Mouse (Mus musculus) adrenal gland, postnatal 4 days (tissue): ENCODE data around the gene Dnajb4. TPM values are rescaled to one million over a fixed set of nuclear protein-coding genes. Genes with fewer than 3 reads are reported as not detected.

Experiments
- DNase-seq, 2 experiments: peaks; one replicate each; pipeline ENCODE4 v3.0.0; 2021 to 2022; ENCODE audit warnings: low spot score in 2 of 2, mixed read lengths in 2 of 2
- total RNA-seq, 2 experiments: library from RNA; stranded (reverse); gene quantifications; 2 replicates each; pipeline ENCODE4 v1.2.3; 2021

Gene Dnajb4
- total RNA-seq, 2 experiments from 2014 or later = 40.6 to 41.5 TPM

DNA sequence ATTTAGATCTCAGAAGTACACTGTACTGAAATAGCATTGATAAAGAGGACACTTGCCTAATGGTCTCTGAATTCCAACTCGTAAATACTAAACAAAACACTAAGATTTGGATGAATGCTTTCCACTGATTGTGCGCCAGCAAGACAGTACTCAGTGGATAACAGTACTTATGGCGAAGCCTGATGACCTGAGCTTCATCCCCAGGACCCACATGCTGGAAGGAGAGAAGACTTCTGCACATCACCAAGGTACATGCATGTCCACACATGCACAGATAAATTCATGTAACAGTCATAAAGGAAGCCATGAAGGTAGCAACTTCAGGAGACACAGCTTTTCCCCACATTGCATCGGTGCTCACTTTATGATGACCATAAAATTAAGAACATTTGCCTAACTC is 31.3 kb downstream of the Dnajb4 start:
- DNase-seq = no peak

DNA sequence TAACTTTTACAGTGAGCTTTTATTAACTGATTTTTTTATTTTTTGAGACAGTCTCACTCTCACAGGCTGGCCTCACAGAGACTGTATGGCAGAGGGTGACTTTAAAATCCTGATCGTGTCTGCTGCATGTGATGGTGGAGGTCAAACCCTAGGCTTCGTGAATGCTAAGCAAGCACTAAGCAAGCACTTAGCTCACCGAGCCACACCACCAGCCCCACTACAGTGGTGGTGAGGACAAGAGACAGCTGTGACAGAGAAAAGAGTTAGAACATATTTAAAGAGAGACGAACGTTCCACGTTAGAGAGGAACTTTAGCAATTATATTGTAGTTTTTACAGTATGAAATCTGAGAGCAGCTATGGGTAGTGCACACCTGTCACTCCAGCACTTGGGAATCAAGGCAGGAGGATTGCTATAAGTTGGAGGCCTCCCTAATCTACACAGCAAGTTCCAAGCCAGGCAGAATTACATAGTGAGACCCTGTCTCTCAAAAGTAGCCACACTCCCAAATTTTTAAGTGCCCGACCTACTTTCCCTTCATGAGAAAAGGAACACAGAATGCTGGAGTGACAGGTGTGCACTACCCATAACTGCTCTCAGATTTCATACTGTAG is 37.7 kb downstream of the Dnajb4 start:
- no peak for DNase-seq

- no peak for DNase-seq
Measured at GRCm38 (mm10) chr3:152171862-152172261, 38.2 kb downstream of the Dnajb4 start.

DNA sequence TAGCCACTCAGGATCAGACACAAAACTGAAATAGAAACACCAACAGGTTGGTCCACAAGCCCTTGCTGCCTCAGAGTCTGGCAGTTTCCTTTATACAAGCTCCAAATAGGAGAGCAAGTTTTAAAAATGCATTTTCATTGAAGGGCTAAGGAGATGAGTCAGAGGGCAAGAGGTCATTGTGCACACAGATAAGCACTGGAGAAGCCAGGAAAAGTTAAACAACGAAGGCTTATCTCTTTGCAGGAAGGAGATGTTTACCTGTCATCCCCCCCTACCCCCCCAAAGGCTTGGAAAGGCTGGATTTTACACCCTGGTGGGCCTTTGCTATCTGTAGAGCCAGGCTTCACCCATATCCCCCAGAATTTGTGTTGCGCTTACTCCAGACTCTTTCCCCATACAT is 38.9 kb downstream of the Dnajb4 start:
- DNase-seq = no peak

DNA sequence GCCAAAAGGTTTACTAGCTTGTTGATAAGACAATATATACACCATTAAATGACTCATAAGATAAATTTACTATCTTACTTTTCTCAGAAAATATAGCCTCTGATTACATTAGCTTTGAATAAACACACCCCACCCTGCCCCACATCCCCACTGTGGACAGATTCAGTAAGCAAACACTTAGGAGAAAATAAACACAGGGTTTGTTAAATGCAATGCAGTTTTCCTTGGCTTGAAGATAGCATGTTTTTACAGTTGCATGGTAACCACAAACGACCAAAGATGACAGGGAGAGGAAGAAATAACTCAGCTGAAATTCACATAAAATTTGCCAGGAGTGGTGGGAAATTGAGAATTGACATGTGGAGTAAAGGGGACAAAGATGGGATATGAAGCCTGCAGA is 39.7 kb downstream of the Dnajb4 start:
- DNase-seq = no peak

- no peak for DNase-seq
Measured at GRCm38 (mm10) chr3:152168007-152168406, 42.1 kb downstream of the Dnajb4 start.

DNA sequence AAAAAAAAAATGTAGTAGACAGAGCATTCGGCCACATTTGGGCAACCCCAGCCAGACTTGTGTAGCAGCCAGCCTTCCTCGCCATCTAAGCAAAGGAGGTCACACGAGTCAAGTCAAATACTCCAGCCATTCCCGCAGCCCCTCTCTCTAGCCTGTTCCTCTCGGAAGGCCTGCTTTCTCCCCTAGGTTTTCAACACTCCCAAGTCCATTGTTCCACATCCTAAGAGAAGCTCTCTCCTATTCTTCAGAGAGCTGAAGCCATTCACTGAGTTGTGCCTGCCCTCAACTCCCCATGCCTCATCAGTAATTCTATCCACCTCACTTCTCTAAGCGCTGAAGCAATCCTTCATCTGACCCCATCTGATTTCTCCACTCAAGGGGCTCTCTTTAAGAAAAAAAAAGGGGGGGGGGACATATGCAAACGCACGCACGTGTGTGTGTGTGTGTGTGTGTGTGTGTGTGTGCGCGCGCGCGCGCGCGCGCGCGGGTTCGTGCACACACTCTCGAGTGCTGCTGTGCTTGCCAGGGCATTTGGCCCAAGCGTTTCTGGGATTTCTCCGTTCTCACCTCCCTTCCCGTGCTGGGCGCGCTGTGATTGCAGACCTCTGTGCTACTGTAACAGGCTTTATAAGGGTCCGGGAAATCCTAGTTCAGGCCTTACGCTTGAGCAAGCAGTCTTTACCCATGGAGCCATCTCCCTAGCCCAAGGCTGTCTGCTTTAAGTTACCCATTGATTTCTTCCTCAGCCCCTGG is 43.2 kb downstream of the Dnajb4 start:
- DNase-seq = no peak

- no peak for DNase-seq
Measured at GRCm38 (mm10) chr3:152166099-152166423, 44.0 kb downstream of the Dnajb4 start, which contains the start of gene Gipc2. Gene Gipc2 (minus strand): TSS chr3:152166230.

GRCm38 (mm10) chr3:152165351-152166098 is 44.6 kb downstream of the Dnajb4 start:
- peak in 1 of 2 experiments; percentile 13 for DNase-seq

DNA sequence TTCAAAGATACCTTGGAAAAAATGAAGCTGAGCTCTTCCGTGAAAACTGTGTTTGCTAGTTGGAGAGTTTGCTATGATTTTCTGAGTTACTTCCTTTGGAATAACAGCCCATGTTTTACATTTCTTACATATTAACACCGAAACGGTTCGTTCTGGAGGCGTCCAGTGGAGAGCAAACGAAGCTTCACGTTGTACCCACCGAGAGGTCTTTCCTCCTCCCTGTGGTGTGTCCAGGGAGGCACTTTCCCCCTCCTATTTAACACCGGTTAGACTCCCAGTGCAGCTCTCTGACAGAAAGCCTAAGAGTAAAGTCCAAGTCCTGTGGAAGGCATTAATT is 45.1 kb downstream of the Dnajb4 start:
- no peak for DNase-seq

DNA sequence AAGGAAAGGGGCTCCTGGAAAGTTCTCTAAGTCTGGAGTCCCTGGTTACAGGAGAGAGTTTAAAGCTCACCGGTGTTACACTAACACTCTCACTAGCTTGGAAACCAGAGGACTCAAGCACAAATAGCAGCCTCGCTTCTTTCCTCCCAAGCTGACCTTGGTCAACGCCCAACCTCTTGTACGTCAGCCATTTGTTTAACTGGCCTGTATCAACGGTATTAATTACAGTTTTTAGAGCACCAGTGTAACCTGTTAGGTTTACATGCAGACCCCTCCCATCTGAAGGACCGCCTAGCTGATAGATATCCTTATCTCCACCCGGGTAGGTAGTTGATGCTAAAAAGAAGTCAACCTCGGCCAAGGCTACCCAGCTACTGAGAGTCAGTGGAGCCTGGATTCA is 46.8 kb downstream of the Dnajb4 start:
- DNase-seq = no peak

- no peak for DNase-seq
Measured at GRCm38 (mm10) chr3:152160607-152161006, 49.5 kb downstream of the Dnajb4 start.

GRCm38 (mm10) chr3:152159321-152159720 is 50.8 kb downstream of the Dnajb4 start:
- DNase-seq = no peak

DNA sequence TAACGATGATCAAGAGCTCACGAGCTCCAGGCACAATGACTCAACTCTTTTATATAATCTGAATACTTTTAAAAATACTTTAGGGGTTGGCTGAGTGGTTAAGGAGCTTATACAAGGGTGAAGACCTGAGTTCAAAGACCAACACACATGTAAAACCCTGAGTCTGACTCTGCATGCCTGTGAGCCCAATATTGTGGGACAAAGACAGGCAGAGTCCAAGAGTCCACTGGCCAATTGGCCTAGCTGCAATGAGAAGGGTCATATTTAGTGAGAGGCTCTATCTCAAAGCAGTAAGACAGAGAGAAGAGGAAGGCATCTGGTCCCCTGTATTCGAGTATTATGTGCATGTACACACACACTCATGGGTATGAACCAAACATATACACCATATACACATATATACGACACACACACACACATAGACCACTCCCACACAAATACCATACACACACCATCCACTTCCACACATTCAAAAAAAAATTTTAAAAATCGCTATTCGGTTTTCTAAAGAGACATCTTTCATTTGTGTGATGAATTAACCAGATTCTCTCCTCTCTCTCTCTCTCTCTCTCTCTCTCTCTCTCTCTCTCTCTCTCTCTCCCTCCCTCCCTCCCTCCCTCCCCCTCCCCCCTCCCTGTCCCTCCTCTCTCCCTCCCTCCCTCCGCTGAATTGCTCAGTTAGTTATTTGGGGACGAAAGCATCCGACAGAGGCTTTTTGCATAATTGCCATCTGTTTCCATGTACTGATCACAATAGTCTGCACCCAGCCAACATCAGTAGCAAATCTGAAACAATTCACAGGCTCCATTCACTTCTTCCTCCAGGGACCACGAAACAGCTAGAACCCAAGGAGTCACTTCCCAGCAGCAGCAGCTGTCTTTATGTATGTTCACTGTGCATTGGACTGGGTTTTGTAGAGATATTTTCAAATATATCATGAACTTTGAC is 51.5 kb downstream of the Dnajb4 start:
- no peak for DNase-seq

DNA sequence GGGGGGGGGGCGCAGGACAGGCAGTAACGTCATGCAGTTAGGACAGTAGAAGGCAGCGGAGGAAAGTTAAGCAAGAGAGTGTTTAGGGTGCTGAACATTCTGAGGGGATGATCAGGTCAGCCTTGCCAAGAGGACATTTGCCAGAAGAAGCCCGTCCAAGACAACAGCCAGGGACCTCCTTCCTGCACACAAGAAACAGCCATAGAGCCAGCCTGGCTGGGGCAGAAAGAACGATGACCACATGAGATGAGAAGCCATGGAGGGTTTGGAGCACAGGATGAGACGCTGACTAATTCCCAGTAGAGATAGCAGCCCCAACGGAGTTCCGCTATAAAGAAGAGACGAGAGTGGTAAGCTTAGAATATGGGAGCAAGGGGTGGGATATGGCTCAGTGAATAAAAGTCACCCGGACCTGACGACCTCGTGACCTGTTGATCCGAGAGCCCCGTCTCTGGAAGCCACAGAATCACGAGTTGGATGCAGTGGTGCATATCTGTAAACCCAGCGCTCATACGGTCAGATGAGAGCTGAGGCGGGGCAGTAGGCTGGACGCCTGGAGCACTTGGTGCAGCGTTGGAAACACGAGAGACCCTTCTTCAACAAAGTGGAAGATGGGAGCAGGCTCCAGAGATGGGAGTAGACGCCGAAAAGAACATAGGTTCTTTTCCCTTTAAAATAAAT is 53.1 kb downstream of the Dnajb4 start:
- no peak for DNase-seq

GRCm38 (mm10) chr3:152155296-152155948 is 54.7 kb downstream of the Dnajb4 start:
- DNase-seq = no peak

DNA sequence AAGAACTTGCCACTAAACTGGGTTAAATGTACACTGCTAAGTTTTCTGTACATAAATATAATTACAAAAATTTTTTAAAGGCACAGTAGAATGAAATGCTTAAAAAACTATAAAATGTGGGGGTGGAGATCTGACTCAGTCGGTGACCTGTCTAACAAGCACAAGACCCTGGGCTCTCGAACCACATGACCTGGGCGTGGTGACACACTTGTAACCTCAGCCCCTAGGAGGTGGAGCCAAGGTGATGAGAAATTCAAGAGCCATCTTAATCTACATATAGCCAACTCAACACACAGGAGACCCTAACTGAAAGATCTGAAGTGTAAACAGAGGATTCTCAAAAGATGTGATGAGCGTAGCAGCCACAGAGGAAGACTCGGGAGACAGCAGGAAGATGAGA is 56.0 kb downstream of the Dnajb4 start:
- DNase-seq = no peak

DNA sequence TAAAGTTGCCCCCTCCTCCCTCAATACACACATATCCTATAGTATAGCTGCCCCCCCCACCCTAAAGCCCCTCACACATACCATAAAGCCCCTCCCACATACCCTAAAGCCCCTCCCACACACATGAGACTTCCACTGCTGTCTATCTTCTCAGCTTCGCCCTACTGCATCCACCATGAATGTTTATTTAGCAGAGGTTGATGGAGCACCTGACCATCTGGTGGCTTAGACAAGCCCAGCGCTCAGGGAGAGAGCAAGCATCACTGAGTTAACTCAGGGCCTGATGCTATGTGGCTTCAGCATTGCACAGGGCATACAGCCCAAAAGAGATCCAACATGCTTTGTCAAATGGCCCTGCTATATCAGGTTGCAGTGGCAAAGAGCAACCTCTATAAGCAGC is 57.0 kb downstream of the Dnajb4 start:
- no peak for DNase-seq

DNA sequence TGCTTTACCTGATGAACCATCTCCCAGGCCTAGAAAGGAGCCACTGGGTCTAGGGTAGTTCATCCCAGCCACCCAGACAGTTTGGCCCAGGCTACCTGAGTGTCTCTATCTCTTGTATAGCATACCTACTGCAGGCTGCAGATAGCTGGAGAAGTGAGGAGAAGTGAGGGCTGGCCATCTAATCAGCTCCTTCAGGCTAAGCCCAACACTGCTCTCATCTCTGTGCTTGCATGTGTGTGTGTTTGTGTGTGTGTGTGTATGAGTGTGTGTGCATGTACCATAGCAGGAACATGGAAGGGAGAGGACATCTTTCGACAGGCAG is 57.7 kb downstream of the Dnajb4 start:
- no peak for DNase-seq

DNA sequence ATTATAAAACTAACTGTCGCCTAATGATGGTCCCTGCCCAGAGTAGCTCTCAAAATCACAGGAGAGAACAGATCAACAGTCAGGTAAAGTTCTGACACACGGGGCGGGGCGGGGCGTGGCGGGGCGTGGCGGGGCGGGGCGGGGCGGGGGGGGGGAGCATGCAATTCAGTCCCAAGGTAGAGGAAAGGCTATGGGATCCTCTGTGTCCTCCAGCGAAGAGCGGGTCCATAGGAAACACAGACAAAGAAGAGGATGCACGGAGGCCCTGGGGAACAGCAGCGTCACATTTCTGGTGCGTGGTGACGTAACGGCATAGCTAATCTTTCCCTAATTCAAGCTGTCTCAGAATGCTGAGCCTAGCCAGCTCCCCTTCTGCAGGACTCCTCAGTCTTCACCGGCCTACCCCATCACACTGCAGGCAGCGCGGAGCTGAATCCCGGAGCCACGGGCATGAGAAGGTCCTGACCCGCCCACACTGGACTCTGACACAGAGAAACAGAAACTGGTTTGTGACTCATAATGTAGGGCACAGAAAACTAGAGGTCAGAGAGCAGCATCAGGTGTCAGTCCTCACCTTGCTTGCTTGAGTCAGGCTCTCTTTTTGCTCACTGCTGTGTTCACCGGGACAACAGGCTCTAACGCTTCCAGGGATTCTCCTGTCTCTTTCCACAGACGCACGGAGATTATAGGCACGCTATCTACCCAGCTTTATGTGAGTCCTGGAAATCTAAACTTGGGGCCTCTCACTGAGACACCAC is 58.2 kb downstream of the Dnajb4 start:
- DNase-seq = no peak
